Mouse (Mus musculus) heart, embryonic 10.5 days (tissue): ENCODE results near the gene Dact2. TPM values are rescaled to one million over a fixed set of nuclear protein-coding genes. Genes with fewer than 3 reads are reported as not detected.

Experiments
- DNase-seq: peaks from one replicate; pipeline ENCODE4 v3.0.0-alpha.2; 2017; ENCODE audit warnings: low spot score
- H3K27ac ChIP-seq: fragments of 300-500 bp; sonication (generic); 2 replicates; pipeline ENCODE4 v1.5.1; 2016; ENCODE audit warnings: mild to moderate bottlenecking
- H3K27me3 ChIP-seq: fragments of 300-500 bp; sonication (generic); 2 replicates; pipeline ENCODE4 v1.6.1; 2016; ENCODE audit warnings: mild to moderate bottlenecking; ENCODE audit not compliant: poor library complexity, insufficient read depth, severe bottlenecking
- H3K36me3 ChIP-seq: fragments of 300-500 bp; sonication (generic); 2 replicates; pipeline ENCODE4 v1.6.1; 2016; ENCODE audit warnings: mild to moderate bottlenecking, moderate library complexity
- H3K4me1 ChIP-seq: fragments of 300-500 bp; sonication (generic); 2 replicates; pipeline ENCODE4 v1.6.1; 2016; ENCODE audit warnings: mild to moderate bottlenecking
- H3K4me3 ChIP-seq: fragments of 300-500 bp; sonication (generic); 2 replicates; pipeline ENCODE4 v1.5.1; 2016; ENCODE audit warnings: mild to moderate bottlenecking, moderate library complexity
- H3K9me3 ChIP-seq: fragments of 300-500 bp; sonication (generic); 2 replicates; pipeline ENCODE4 v1.6.1; 2016; ENCODE audit warnings: mild to moderate bottlenecking, moderate library complexity
- WGBS: fragments of 180-500 bp; shearing (Covaris S2); methylation state at CpG from one replicate; pipeline ENCODE4 v1.1.7; 2016; 5-methylcytosine and 5-hydroxymethylcytosine counted together
- polyA plus RNA-seq: library from polyadenylated mRNA; unstranded; fragments of >200 nt; fragmentation: Nextera tagmentation; extraction: Ambion mirVana; gene quantifications from 2 replicates; pipeline ENCODE4 v1.2.1, GENCODE M21; 2016

Gene Dact2
- polyA plus RNA-seq, 1 experiment from 2014 or later, result 1.4 TPM

GRCm38 (mm10) chr17:14182860-14183259 lies 21.2 kb downstream of the Dact2 start:
- peaks cover 15% of the 10 kb centered on the region for H3K4me1 ChIP-seq
- DNase-seq, result no peak
- no peaks in the 10 kb centered on the region for H3K36me3 ChIP-seq
- H3K9me3 ChIP-seq, result no peaks in the 10 kb centered on the region
- WGBS, result 64% methylated on average over 3 of the region's 3 CpGs
- H3K4me3 ChIP-seq, result no peak overlapping the region
- H3K27ac ChIP-seq, result no peak overlapping the region
- H3K27me3 ChIP-seq, result peaks cover 61% of the 10 kb centered on the region; the same call in 1 of the 2 replicates

GRCm38 (mm10) chr17:14178911-14179310 lies 25.2 kb downstream of the Dact2 start:
- peaks cover 58% of the 10 kb centered on the region for H3K27me3 ChIP-seq
- no peaks in the 10 kb centered on the region for H3K9me3 ChIP-seq
- DNase-seq, result no peak
- H3K4me3 ChIP-seq, result no peak overlapping the region
- peaks cover 28% of the 10 kb centered on the region for H3K4me1 ChIP-seq
- H3K36me3 ChIP-seq, result no peaks in the 10 kb centered on the region
- no peak overlapping the region for H3K27ac ChIP-seq
- 43% methylated on average over 4 of the region's 4 CpGs for WGBS

- H3K27ac ChIP-seq, result no peak overlapping the region
- no peak overlapping the region for H3K4me3 ChIP-seq
- WGBS, result 68% methylated on average over 4 of the region's 4 CpGs
- DNase-seq, result no peak
- H3K9me3 ChIP-seq, result no peaks in the 10 kb centered on the region
- H3K27me3 ChIP-seq, result peaks cover 53% of the 10 kb centered on the region
- peaks cover 32% of the 10 kb centered on the region for H3K4me1 ChIP-seq
- H3K36me3 ChIP-seq, result no peaks in the 10 kb centered on the region
Observed at GRCm38 (mm10) chr17:14178475-14178874, 25.6 kb downstream of the Dact2 start.

- H3K27me3 ChIP-seq, result peaks cover 49% of the 10 kb centered on the region
Observed at GRCm38 (mm10) chr17:14178049-14178448, 26.1 kb downstream of the Dact2 start.

GRCm38 (mm10) chr17:14177018-14177417 lies 27.1 kb downstream of the Dact2 start:
- H3K4me3 ChIP-seq, result no peak overlapping the region
- H3K4me1 ChIP-seq, result peaks cover 47% of the 10 kb centered on the region
- H3K36me3 ChIP-seq, result no peaks in the 10 kb centered on the region
- peaks cover 39% of the 10 kb centered on the region for H3K27me3 ChIP-seq
- WGBS, result 69% methylated on average over 5 of the region's 5 CpGs
- H3K27ac ChIP-seq, result no peak overlapping the region
- no peak for DNase-seq
- H3K9me3 ChIP-seq, result no peaks in the 10 kb centered on the region

More at GRCm38 (mm10) chr17:14178049-14178448, 26.1 kb downstream of the Dact2 start:
- DNase-seq, result no peak
- Histone ChIP-seq H3K36me3 (no peaks in the 10 kb centered on the region), H3K9me3 (no peaks in the 10 kb centered on the region), H3K4me1 (peaks cover 37% of the 10 kb centered on the region), H3K4me3 (no peak overlapping the region), H3K27ac (no peak overlapping the region)
- 49% methylated on average over 5 of the region's 5 CpGs for WGBS

GRCm38 (mm10) chr17:14175704-14176103 lies 28.4 kb downstream of the Dact2 start:
- Histone ChIP-seq H3K4me1 (peaks cover 60% of the 10 kb centered on the region), H3K4me3 (no peak overlapping the region), H3K27me3 (peaks cover 38% of the 10 kb centered on the region), H3K9me3 (no peaks in the 10 kb centered on the region), H3K36me3 (no peaks in the 10 kb centered on the region), H3K27ac (no peak overlapping the region)
- DNase-seq, result no peak
- 86% methylated on average over 5 of the region's 5 CpGs for WGBS

GRCm38 (mm10) chr17:14175019-14175418 lies 29.1 kb downstream of the Dact2 start:
- no peak for DNase-seq
- H3K27ac ChIP-seq, result no peak overlapping the region

GRCm38 (mm10) chr17:14174401-14174800 lies 29.7 kb downstream of the Dact2 start:
- Histone ChIP-seq H3K27ac (peak overlapping the region; percentile 80; the same call in 1 of the 2 replicates), H3K27me3 (peaks cover 47% of the 10 kb centered on the region), H3K4me1 (peaks cover 72% of the 10 kb centered on the region), H3K36me3 (no peaks in the 10 kb centered on the region), H3K9me3 (no peaks in the 10 kb centered on the region), H3K4me3 (no peak overlapping the region)
- DNase-seq, result no peak
- WGBS, result 74% methylated on average over 3 of the region's 3 CpGs

More at GRCm38 (mm10) chr17:14175019-14175418, 29.1 kb downstream of the Dact2 start:
- 66% methylated on average over 4 of the region's 4 CpGs for WGBS
- no peak overlapping the region for H3K4me3 ChIP-seq
- peaks cover 66% of the 10 kb centered on the region for H3K4me1 ChIP-seq
- H3K27me3 ChIP-seq, result peaks cover 42% of the 10 kb centered on the region
- H3K9me3 ChIP-seq, result no peaks in the 10 kb centered on the region
- H3K36me3 ChIP-seq, result no peaks in the 10 kb centered on the region

- Histone ChIP-seq H3K4me1 (peaks cover 66% of the 10 kb centered on the region), H3K9me3 (no peaks in the 10 kb centered on the region), H3K4me3 (peak overlapping the region; percentile 25), H3K36me3 (no peaks in the 10 kb centered on the region), H3K27me3 (peaks cover 47% of the 10 kb centered on the region), H3K27ac (peak overlapping the region; percentile 80)
- 0% methylated on average over 1 of the region's 1 CpGs for WGBS
- peak; percentile 93 for DNase-seq
Observed at GRCm38 (mm10) chr17:14173459-14173858, 30.6 kb downstream of the Dact2 start.

GRCm38 (mm10) chr17:14172731-14173130 lies 31.4 kb downstream of the Dact2 start:
- H3K4me3 ChIP-seq, result peak overlapping the region; percentile 25; the same call in 1 of the 2 replicates
- peaks cover 60% of the 10 kb centered on the region for H3K4me1 ChIP-seq
- peaks cover 43% of the 10 kb centered on the region for H3K27me3 ChIP-seq
- no peaks in the 10 kb centered on the region for H3K9me3 ChIP-seq
- no peaks in the 10 kb centered on the region for H3K36me3 ChIP-seq
- no peak for DNase-seq
- H3K27ac ChIP-seq, result peak overlapping the region; percentile 80

GRCm38 (mm10) chr17:14172184-14172583 lies 31.9 kb downstream of the Dact2 start:
- Histone ChIP-seq H3K4me1 (peaks cover 66% of the 10 kb centered on the region), H3K27ac (peak overlapping the region; percentile 80; the same call in 1 of the 2 replicates), H3K36me3 (no peaks in the 10 kb centered on the region), H3K9me3 (no peaks in the 10 kb centered on the region), H3K4me3 (no peak overlapping the region), H3K27me3 (peaks cover 48% of the 10 kb centered on the region)
- 36% methylated on average over 3 of the region's 3 CpGs for WGBS
- DNase-seq, result no peak

GRCm38 (mm10) chr17:14170961-14171479 lies 33.1 kb downstream of the Dact2 start:
- no peak for DNase-seq
- H3K27ac ChIP-seq, result peak overlapping the region; percentile 80; the same call in 1 of the 2 replicates
- H3K4me3 ChIP-seq, result no peak overlapping the region
- H3K9me3 ChIP-seq, result no peaks in the 10 kb centered on the region
- no peaks in the 10 kb centered on the region for H3K36me3 ChIP-seq
- peaks cover 52% of the 10 kb centered on the region for H3K27me3 ChIP-seq
- whole genome bisulfite sequencing, result 68% methylated on average over 5 of the region's 5 CpGs
- peaks cover 76% of the 10 kb centered on the region for H3K4me1 ChIP-seq

GRCm38 (mm10) chr17:14169431-14169830 lies 34.7 kb downstream of the Dact2 start:
- H3K27ac ChIP-seq, result no peak overlapping the region
- DNase-seq, result no peak
- H3K9me3 ChIP-seq, result no peaks in the 10 kb centered on the region
- H3K4me3 ChIP-seq, result no peak overlapping the region
- peaks cover 82% of the 10 kb centered on the region for H3K4me1 ChIP-seq
- WGBS, result 46% methylated on average over 11 of the region's 11 CpGs
- peaks cover 46% of the 10 kb centered on the region; the same call in 1 of the 2 replicates for H3K27me3 ChIP-seq
- H3K36me3 ChIP-seq, result no peaks in the 10 kb centered on the region

GRCm38 (mm10) chr17:14167594-14167993 lies 36.5 kb downstream of the Dact2 start:
- 79% methylated on average over 5 of the region's 5 CpGs for WGBS
- Histone ChIP-seq H3K27me3 (peaks cover 48% of the 10 kb centered on the region; the same call in 1 of the 2 replicates), H3K9me3 (no peaks in the 10 kb centered on the region), H3K36me3 (no peaks in the 10 kb centered on the region), H3K27ac (peak overlapping the region; percentile 17; the same call in 1 of the 2 replicates), H3K4me1 (peaks cover 73% of the 10 kb centered on the region), H3K4me3 (no peak overlapping the region)
- no peak for DNase-seq
